Mouse (Mus musculus) right cerebral cortex, postnatal 4 days (tissue): ENCODE data around the gene Abca8b.
"Not testable (repeated sequence)": the region's sequence is repeated elsewhere in the genome, so short reads cannot be mapped to it uniquely, and the experiment has no call there.

ENCODE experiments used
- DNase-seq: peaks from one replicate; pipeline ENCODE4 v3.0.0-alpha.2; 2022

Abca8b gene

DNA sequence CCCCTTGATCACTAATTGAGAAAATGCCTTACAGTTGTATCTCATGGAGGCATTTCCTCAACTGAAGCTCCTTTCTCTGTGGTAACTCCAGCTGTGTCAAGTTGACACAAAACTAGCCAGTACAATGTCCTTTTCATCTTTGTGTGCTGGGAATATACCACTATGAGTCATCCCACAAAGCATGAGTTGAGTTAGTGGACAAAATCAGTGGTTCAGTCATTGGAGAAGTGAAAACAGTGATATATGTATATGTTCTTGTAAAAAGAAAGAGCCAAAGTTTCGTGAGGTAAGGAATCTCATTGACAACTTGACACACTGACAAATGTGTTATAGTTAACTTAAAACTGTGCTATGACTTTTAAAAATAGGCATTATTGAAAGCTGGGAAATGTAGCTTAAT, 83.5 kb downstream of the Abca8b start:
- DNase-seq: not testable (repeated sequence)

DNA sequence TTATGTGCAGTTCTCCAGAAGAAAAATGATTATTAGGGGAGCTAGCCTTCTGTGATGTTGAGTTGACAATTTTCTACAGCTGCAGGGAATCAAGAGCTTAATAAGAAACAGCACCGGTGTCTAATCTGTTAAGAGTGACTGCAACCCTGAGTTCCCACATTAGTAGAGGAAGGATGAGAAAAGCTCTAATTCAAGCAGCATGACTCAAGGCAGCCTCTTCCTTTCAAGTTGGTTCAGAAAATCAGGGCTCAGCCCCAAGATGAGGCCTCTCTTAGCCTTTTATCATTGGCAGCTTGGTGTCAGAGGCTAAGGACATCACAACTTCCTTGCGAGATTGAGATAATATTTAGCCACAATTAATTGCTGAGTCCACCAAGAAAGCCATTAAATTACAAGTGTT, 85.8 kb downstream of the Abca8b start:
- no peak for DNase-seq

DNA sequence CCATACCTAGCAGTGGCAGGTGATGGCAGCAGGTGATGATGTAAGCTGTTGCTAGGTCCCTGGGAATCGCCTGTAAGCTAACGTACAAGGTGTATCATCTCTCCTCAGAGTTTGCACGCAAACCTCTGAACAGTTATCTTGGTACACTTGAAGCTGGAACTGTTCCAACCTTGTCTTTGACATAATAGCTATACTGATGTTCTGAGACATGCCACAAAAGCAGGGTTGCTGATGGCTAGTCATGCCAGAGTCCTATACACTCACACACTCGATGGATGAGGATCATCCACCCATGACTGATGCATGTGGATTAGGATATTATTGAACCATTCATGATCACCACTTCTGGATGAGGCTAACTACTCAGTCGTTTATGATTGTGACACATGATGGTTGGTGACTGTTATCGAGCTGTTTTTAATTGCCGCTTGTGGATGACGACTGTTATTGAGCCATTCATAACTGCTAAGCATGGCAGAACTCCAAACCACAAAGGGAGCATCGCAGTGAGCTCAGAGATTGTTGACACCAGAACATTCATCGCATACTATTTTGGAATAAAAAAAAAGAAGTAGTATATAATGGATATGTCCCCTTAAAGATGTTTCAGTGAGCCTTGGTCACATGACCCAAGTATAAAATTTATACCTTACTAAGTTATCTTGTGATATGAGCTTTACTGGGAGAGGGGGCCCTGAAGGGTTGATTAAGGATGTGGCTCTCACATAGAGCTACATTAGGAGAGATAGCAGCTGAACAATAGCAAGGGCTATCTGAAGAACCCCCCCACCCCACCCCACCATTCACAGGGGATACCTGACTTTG, 87.2 kb downstream of the Abca8b start:
- no peak for DNase-seq

DNA sequence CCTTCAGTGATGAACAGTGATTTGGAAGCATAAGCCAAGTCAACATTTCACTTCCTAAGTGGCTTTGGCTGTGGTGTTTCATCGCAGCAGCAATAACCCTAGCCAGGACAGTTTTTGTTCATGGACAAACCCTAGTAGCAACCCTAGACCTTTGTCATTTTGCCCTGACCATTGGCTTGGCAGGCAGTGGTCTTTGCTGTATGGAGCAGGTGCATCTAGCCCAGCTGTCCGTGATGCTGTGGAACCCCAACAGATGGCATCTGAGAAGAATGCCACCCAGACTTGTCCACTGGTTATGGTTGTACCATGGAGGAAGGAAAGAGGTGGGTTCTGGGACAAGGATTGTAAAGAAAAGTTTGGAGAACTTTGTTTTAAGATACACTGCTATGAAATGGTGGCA, 88.1 kb downstream of the Abca8b start:
- no peak for DNase-seq

DNA sequence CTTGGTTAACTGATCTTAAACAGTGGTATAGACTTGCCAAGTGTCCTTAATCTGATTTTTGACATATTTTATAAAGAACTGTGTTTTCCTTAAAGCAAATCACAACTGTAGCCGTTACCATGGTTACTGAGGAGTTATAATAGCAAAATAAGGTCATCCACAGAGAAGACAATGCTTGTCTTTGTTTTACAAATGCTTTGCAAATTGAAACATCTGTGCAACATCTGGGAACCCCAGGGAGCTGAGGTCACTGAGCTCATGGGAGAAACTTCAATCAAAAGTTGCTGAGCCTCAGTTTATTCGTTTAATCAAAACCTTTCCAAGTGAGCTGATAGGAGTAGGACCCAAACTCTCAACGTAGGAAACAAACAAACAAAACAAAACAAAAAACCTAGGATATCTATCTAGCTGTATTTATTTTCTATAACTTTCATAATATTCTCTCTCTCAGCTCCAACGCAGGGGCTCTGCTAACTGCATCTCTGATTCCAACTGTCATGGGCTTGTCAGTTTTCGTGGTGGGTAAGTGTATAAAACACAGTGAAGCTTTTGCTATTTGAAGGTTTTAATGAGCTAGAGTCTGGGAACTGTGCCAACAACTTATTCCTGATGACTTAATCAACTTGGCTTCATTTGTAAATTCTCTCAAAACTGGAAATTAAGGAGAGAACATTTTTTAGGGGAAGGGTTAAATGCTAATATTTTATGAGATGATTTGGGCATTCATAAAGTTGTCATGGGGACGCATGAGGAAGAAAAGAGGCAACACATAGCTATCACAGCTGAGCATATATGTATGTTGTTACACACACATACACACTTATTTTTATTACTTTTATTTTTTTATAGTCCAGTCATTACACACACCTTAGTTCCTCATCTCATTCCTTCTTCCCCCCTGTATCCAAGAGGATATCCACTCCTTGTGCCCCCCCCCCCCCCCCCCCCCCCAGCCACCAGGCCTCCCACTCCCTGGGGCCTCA, 92.7 kb downstream of the Abca8b start:
- DNase-seq: no peak

DNA sequence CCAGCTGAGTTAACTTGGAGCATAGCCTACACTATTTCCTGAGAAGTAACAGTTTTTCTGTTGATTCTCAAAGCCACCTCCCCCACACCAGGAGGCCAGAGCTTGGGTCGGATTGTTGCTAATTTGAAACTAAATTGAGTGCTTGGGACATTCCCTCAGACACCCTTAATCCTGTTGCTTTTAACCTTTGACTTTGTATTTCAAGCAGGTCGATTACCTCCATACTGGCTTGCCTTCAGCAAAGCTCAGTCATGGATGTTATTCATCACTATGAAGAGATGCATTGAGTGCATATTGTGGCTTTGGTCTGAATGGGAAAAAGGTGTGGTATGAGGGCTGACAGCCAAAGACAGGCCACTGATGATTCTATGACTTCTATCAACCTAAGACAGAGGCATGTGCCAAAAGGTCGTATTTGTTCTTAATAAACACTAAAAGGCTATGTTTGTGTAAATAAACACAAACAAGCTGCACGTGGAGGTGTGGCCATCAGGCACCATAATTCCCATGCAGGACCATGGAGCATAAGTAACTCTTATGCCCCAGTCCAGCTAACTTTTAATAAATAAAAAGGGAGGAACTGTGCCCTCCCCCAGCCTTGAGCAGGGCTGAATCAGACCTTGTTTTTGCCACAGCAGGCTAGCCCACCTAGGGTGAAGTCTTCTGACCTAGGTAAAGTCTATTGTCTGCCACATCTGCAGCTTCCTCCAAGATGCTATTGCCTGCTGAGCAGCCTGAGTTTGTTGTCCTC, 95.0 kb downstream of the Abca8b start:
- DNase-seq: no peak

DNA sequence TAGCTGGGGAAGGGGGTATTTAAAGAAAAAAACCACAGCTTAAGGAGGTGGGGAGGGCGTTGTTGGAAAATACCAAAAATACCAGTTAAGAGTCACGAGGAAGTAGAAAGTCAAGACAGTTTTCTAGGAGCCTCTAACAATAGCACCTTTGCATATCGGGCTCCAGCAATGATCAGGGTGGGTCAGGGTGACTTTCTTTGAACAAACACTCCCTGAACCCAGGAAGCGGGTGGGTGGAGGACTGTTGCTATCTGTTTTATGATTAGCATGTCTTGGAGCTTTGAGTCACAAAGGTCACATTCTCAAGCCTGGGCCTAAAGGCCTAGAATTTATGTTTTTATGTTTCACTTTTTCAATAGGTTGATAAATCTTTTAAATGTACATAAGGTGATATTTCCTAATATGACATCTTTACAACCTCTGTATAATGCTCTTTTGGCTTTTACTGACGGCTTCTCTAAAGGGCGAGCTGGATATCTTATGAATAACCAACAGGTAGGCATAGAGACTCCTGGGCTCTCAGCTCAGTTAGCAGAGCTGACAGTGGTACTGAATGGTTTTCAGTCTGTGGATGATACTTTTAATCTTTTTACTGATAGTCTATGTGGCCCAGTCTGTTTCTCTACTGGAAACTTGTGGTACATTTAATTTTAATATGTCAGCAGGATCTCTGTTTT, 96.7 kb downstream of the Abca8b start:
- no peak for DNase-seq

DNA sequence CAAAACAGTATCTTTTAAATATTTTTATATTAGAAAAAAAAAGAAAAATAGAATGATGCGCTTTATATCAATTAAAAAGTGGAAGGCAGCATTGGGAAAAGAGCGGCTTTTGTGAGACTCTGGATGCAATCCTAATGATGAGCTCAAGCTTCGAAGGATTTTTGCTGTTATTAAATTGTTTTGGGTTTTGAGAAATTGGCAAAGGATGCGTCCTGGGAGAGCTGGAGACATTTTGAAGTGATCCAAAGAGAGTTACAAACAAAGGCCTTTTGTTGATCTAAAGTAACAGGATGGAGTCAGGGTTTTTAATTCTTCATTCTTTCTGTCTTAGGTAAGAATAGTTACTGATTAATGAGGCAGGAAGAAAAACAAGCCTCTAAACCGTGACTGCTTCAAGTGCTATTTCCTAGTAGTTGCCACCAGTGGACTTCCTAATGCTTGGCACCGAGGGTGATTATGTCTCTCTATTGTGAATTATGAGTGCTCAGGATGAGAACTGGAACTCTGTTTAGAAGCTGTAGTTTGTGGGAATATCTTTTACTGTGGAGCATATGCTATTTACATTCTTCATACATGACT, 99.6 kb downstream of the Abca8b start:
- no peak for DNase-seq

DNA sequence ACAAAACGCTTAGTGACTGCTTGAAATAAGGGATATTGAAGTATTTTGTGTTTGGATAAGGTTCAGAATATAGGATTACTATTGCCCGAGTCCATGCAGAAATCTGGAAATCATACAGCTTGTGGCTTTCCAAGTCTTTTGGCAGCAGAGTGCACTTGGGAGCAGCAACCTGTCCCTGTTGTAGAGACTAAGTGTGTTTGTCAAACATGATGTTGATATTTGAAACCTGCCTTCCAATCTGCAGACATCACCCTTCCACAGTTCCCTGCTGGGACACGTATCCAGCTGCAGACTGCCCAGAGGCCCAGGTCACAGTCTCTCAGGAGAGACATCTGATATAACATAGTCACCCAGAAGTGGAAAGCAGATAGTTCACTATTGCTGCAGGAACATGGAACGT, 100.1 kb downstream of the Abca8b start:
- DNase-seq: no peak

DNA sequence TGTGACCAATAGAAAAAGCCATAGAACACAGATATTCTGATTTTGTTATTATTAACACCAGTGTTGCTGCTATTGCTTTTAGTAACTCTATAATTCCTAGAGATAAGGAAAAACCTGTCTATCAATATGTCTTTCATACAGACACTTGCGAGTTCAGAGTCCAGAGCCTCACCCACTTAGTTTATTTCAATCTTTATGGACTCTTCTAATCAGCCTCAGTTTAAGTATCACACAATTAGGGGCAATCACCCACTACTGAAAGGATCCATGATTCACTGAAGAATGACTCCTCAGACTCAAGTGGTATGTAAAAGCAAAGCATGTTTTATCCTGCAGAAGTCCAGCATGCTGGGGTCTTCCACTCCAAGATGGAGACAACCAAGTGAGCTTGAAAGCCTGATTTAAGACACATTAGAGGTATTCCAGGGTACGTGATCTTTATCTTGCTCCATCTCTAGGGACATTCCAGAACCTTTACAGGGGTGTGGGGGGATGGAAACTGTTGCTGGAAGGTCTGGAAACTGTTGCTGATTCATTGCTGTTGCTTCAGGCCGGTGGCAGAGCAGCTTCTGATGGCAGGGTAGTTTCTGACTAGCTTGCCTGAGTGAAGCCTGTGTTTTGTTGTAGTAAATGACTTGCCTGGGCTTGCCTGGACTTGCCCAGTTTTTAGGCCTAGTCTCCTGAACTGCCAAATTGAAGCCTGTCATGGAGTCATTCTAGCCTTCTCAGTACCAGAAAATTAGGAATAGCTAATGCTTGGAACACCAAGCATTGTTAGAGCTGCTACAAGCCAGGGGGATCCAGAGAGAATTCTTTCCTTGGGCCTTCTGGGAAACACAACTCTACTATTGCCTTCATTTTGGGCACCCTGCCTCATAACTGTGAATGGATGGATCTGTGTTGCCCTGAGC, 101.5 kb downstream of the Abca8b start:
- DNase-seq: no peak

DNA sequence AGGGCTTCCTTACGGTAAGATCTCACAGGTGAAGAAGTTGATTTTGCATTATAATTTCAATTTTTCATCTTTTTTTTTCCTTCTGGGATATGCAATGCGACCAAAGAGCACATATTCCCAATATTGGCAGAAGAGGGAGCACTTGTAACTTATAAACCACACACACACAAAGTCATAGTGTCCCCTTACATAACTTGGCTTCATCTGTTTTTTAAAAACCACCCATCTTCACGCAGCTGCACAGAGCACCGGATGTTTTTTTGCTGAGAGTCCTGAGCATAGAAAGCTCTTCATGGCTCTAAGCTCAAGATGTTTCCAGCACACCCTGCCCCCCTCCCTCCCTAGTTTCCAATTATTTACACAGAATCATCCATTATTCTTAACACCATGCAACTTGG, 103.7 kb downstream of the Abca8b start:
- no peak for DNase-seq

DNA sequence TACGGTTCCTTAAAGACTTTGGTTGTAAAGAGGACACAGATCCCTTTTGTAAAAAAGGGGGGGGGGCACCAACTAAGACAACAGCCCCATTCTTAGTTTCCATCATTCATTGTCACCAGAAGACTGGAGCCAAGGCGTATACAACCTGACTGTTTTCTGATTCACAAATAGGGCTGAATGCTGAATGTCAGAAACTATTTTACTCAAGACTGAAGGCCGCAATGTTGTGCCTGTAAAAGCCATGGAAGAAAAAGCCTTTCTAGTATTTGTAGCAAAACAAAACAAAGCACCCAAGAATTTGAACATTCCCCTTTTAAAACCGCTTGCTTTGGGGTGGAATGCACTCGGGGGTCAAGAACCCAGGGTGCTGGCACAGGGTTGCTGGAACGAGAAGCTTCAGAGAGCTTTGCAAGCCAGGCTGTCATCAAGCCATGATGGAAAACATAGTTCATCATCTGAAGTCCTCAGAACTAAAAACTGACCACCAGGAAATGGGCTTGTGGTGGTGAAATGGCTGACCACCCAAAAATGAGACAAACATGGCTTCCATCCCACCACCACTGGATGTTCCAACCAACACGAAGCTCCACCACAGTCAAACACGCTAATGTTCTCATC, 104.2 kb downstream of the Abca8b start:
- DNase-seq: no peak

DNA sequence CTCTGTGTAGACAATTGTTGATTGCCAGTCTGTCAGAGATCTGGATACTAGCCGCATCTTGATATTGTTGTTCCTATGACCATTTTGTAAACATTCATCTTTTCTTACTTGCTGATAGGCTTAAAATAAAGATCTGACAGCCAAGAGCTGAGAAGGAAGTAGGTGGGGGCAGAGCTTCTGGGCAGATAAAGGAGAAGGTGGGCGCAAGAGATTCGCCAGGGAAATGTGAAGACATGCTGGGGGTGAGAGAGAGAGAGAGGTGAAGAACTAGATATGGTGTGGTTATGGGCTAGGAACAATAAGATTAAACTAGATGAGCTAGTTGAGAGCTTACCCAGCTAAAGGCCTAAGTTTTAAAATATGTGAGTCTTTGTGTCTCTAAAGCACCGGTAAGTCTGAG, 106.0 kb downstream of the Abca8b start:
- no peak for DNase-seq

DNA sequence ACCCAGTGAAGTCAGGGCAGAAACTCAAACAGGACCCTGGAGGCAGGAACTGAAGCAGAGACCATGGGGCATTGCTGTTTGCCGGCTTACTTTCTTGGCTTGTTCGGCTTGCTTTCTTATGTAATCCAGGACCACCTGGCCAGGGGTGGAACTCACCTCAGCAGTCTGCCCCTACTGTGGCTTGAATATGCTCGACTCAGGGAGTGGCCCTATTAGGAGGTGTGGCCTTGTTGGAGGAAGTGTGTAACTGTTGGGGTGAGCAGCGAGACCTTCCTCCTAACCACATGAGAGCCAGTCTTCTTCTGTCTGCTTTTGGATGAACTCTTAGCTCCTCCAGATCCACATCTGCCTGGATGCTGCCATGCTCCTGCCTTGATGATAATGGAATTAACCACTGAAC, 108.9 kb downstream of the Abca8b start:
- DNase-seq: no peak

DNA sequence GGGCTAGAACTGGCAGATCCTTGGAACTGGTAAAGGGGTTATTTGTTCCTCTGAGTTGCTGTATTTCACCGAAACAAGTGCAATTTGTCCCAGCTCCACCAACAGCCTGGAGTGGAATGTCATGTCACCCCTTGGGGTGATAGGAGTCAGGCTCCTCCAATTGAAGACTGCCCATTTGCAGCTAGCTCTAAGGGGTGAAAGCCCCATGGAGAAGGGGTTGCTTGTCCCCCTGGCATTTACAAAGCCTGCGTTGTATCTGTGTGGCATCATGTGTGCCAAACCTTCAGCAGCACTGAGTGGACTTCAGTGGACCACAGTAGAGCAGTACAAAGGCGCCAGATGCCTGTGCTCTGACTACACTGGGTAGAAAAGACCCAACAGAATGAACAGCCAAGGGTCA, 110.1 kb downstream of the Abca8b start:
- no peak for DNase-seq

DNA sequence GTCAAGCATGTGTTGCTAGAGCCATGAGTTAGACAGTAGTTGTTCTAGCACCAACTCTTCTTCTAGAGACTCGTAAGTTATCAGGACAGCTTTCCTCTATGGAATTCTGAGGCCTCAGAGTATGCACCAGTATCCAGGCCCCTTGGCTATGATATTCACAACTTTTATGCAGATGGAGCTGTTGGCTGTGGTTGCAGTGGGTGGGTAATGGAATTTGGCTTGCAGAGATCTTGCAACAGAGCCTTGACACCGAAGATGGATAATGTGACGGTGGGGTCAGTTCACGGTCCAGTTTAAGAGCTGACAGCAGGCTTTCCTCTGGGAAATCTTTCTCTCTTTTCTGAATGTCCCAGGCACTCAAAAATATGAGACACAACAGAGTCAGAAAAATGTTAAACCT, 110.8 kb downstream of the Abca8b start:
- DNase-seq: no peak

DNA sequence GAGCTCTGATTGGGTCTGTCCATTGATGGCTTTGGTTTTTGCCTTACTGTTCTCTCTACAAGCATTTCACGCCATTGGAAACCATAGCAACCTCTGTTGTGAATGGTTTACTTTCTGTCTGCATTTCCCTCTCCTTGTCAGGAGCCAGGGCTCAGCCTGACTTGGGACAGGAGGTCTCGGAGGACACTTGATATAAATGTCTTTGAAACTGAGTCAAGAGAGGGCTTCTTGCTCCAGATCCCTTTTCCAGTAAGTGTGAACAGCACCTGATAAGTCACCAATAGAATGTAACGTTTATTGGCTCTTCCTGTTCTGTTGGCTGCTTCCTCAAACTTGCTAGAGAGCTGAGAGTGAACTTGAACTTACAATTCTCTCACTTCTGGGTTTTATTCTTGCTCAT, 111.5 kb downstream of the Abca8b start:
- no peak for DNase-seq
